Comparison of ENCODE assay signal across 29 mouse cellular contexts in the genomic region with DNA sequence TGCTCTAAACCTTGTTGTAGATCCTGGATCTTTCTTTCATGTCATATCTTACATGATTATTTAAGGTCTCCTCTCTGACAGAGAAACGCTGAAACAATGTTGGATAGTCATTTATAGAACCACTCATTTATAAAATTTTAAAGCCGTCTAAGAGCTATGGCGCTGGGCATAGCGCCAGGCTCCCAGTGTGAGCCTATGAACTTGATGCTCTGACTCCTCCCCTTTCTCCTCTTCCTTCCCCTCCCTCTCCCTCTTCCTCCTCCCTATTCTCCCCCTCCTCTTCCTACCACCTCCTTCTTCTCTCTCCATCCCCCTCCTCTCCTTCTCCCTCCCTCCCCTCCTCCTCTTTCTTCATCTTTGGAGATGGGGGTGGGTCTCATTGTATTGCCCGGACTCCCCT. TPM values are rescaled to one million over a fixed set of nuclear protein-coding genes. Genes with fewer than 3 reads are reported as not detected.
DNase-seq lines count a peak whose midpoint lies in the region; ATAC-seq and TF ChIP-seq lines count a peak whose summit lies in the region.
"Had no signal": no experiment of that assay in that cellular context is flagged by ENCODE, and none has a peak within 500 bp of the region (broad histone marks: within the 10 kb centered on the region; RNA-seq: fewer than 3 reads in every experiment).

No protein-coding gene starts in this region.

- TF ChIP-seq CTCF in kidney, postnatal 0 days (IDR thresholded peaks at IDR 0.05; ENCODE audit: low read depth), result no peak
- TF ChIP-seq CTCF in lung, embryonic 14.5 days (IDR thresholded peaks at IDR 0.05; ENCODE audit: low read depth), result no peak
- no peak for TF ChIP-seq CTCF in lung, postnatal 0 days (IDR thresholded peaks at IDR 0.05)
- no peak for TF ChIP-seq CTCF in intestine, postnatal 0 days (IDR thresholded peaks at IDR 0.05; ENCODE audit: low read depth)

- H3K4me2 ChIP-seq in kidney, postnatal 0 days (ENCODE audit: low read length), result 0 out of 2 replicates have a peak overlapping the region, but pooled peaks have one; percentile 15
- peak overlapping the region; percentile 48 for H3K4me2 ChIP-seq in lung, embryonic 14.5 days
- H3K4me2 ChIP-seq in lung, postnatal 0 days (replicated peaks; ENCODE audit: low read depth, low read length), result no peak overlapping the region
- H3K4me2 ChIP-seq in intestine, postnatal 0 days (replicated peaks; ENCODE audit: low read depth), result no peak overlapping the region
- H3K4me2 ChIP-seq: embryonic facial prominence, embryonic 13.5 days; forebrain, embryonic 13.5 days; heart, embryonic 13.5 days; hindbrain, embryonic 14.5 days had no signal

- H3K4me3 ChIP-seq in kidney, postnatal 0 days (replicated peaks; ENCODE audit: low read depth, low read length), result no peak overlapping the region
- H3K4me3 ChIP-seq in lung, embryonic 14.5 days (ENCODE audit: low read depth, low read length), result no peak overlapping the region
- H3K4me3 ChIP-seq in lung, postnatal 0 days (ENCODE audit: low read depth, low read length), result no peak overlapping the region
- H3K4me3 ChIP-seq in intestine, postnatal 0 days (ENCODE audit: low read depth, low read length), result no peak overlapping the region
- H3K4me3 ChIP-seq: embryonic facial prominence, embryonic 13.5 days; forebrain, embryonic 10.5 days; forebrain, embryonic 13.5 days; heart, adult 2 months; heart, embryonic 10.5 days; heart, embryonic 13.5 days had no signal

- no peak overlapping the region for H3K27ac ChIP-seq in kidney, postnatal 0 days
- H3K27ac ChIP-seq in lung, embryonic 14.5 days (ENCODE audit: low read depth), result no peak overlapping the region
- H3K27ac ChIP-seq in lung, postnatal 0 days (ENCODE audit: low read length), result no peak overlapping the region
- H3K27ac ChIP-seq in intestine, postnatal 0 days (ENCODE audit: low read depth, low read length), result no peak overlapping the region
- H3K27ac ChIP-seq: embryonic facial prominence, embryonic 13.5 days; forebrain, embryonic 10.5 days; forebrain, embryonic 13.5 days; heart, adult 2 months; heart, embryonic 10.5 days; heart, embryonic 13.5 days; hindbrain, embryonic 14.5 days had no signal

- no peaks in the 10 kb centered on the region for H3K4me1 ChIP-seq in kidney, postnatal 0 days (replicated peaks; ENCODE audit: insufficient read depth, low read length)
- no peaks in the 10 kb centered on the region for H3K4me1 ChIP-seq in lung, embryonic 14.5 days (ENCODE audit: insufficient read depth)
- no peaks in the 10 kb centered on the region for H3K4me1 ChIP-seq in lung, postnatal 0 days (ENCODE audit: insufficient read depth, low read depth, low read length)
- no peaks in the 10 kb centered on the region for H3K4me1 ChIP-seq in intestine, postnatal 0 days (replicated peaks; ENCODE audit: control insufficient read depth, insufficient read depth, low read length)
- H3K4me1 ChIP-seq: forebrain, embryonic 10.5 days; forebrain, embryonic 13.5 days; heart, embryonic 13.5 days had no signal

- no peaks in the 10 kb centered on the region for H3K27me3 ChIP-seq in kidney, postnatal 0 days (ENCODE audit: insufficient read depth, low read length)
- no peaks in the 10 kb centered on the region for H3K27me3 ChIP-seq in lung, embryonic 14.5 days (ENCODE audit: insufficient read depth, low read length)
- no peaks in the 10 kb centered on the region for H3K27me3 ChIP-seq in lung, postnatal 0 days (replicated peaks; ENCODE audit: insufficient read depth, low read length)
- no peaks in the 10 kb centered on the region for H3K27me3 ChIP-seq in intestine, postnatal 0 days (replicated peaks; ENCODE audit: control insufficient read depth, insufficient read depth, low read length)
- H3K27me3 ChIP-seq: CH12.LX; heart, embryonic 13.5 days; Patski had no signal

- WGBS in kidney, postnatal 0 days, result 64% methylated on average over 5 of the region's 5 CpGs
- WGBS in lung, embryonic 14.5 days, result 51% methylated on average over 5 of the region's 5 CpGs
- 53% methylated on average over 5 of the region's 5 CpGs for WGBS in lung, postnatal 0 days
- 76% methylated on average over 5 of the region's 5 CpGs for WGBS in intestine, postnatal 0 days

- no peaks in the 10 kb centered on the region for H3K9me3 ChIP-seq in kidney, postnatal 0 days (replicated peaks; ENCODE audit: low read length)
- no peaks in the 10 kb centered on the region for H3K9me3 ChIP-seq in lung, embryonic 14.5 days (ENCODE audit: low read depth, low read length)
- H3K9me3 ChIP-seq in lung, postnatal 0 days (ENCODE audit: low read length), result no peaks in the 10 kb centered on the region
- H3K9me3 ChIP-seq in intestine, postnatal 0 days (ENCODE audit: control insufficient read depth), result no peaks in the 10 kb centered on the region
- H3K9me3 ChIP-seq: embryonic facial prominence, embryonic 13.5 days; forebrain, embryonic 10.5 days; forebrain, embryonic 13.5 days; G1E; heart, embryonic 10.5 days; heart, embryonic 13.5 days had no signal

- H3K36me3 ChIP-seq in kidney, postnatal 0 days (ENCODE audit: insufficient read depth, low read length), result no peaks in the 10 kb centered on the region
- H3K36me3 ChIP-seq in lung, embryonic 14.5 days (ENCODE audit: insufficient read depth), result no peaks in the 10 kb centered on the region
- H3K36me3 ChIP-seq in lung, postnatal 0 days (ENCODE audit: insufficient read depth, low read length), result no peaks in the 10 kb centered on the region
- H3K36me3 ChIP-seq in intestine, postnatal 0 days (ENCODE audit: control insufficient read depth, insufficient read depth), result no peaks in the 10 kb centered on the region
- H3K36me3 ChIP-seq: embryonic facial prominence, embryonic 13.5 days; forebrain, embryonic 10.5 days; G1E; heart, embryonic 10.5 days; heart, embryonic 13.5 days had no signal

- peak; percentile 34 for DNase-seq in kidney, postnatal 0 days (ENCODE audit: low spot score)
- no peak for DNase-seq in kidney, postnatal 25 days
- DNase-seq in lung, embryonic 14.5 days, result peak; percentile 79
- DNase-seq in lung, postnatal 36 days, result no peak
- peak; percentile 33 for DNase-seq in lung, postnatal 0 days (ENCODE audit: low spot score)
- DNase-seq in lung, postnatal 4 days, result no peak
- DNase-seq: adrenal gland, postnatal 10 days; adrenal gland, postnatal 36 days; B cell, adult 2 months; cerebellum, adult 11 months; cerebellum, adult 2 months; cerebellum, adult 9-11 months; cerebellum, postnatal 25 days; gastrocnemius, postnatal 10 days; gastrocnemius, postnatal 36 days; heart, adult 2 months; heart, postnatal 14 days; heart, postnatal 4 days had no signal

- ATAC-seq in kidney, postnatal 0 days (replicated peaks; ENCODE audit: low FRiP score, low read depth), result no peak
- no peak for ATAC-seq in lung, embryonic 14.5 days (ENCODE audit: insufficient read depth)
- ATAC-seq in lung, postnatal 0 days, result no peak
- no peak for ATAC-seq in intestine, postnatal 0 days
- ATAC-seq: forebrain, embryonic 13.5 days; forebrain, embryonic 16.5 days; Patski had no signal

- no peak for TF ChIP-seq EP300 in lung, postnatal 0 days (IDR thresholded peaks at IDR 0.05)

- H3K9ac ChIP-seq in kidney, postnatal 0 days (ENCODE audit: low read depth, low read length), result no peak overlapping the region
- no peak overlapping the region for H3K9ac ChIP-seq in lung, embryonic 14.5 days
- H3K9ac ChIP-seq in lung, postnatal 0 days (replicated peaks; ENCODE audit: low read depth), result no peak overlapping the region
- no peak overlapping the region for H3K9ac ChIP-seq in intestine, postnatal 0 days (ENCODE audit: low read depth, low read length)
- H3K9ac ChIP-seq: embryonic facial prominence, embryonic 13.5 days; forebrain, embryonic 13.5 days; heart, embryonic 13.5 days; hindbrain, embryonic 14.5 days had no signal

RNA-seq across cellular contexts. Expression of a gene that starts 52.9 kb away (rescaled TPM):
- 48.3 and 53.3 TPM in 2 replicates for polyA plus RNA-seq in kidney, postnatal 0 days (2015; fragmentation: Nextera tagmentation; extraction: Ambion mirVana)
- 43.2 and 49.0 TPM in 2 replicates for polyA plus RNA-seq in lung, embryonic 14.5 days (2014; fragmentation: Nextera tagmentation; extraction: Ambion mirVana)
- 40.0 and 44.6 TPM in 2 replicates for polyA plus RNA-seq in lung, postnatal 0 days (2015; fragmentation: Nextera tagmentation; extraction: Ambion mirVana)
- 48.5 and 50.7 TPM in 2 replicates for polyA plus RNA-seq in intestine, postnatal 0 days (2015; fragmentation: Nextera tagmentation; extraction: Ambion mirVana)

Comparison
In these comparisons a context has a peak if more than half of its experiments do, and no peak if none do; other contexts are left out.
1. DNase-seq: peak in kidney, postnatal 0 days (single experiment), lung, embryonic 14.5 days (single experiment) and lung, postnatal 0 days (single experiment); none in kidney, postnatal 25 days (0 of 2), lung, postnatal 36 days (single experiment) and lung, postnatal 4 days (0 of 2).
2. H3K4me2 ChIP-seq: peak in kidney, postnatal 0 days (single experiment) and lung, embryonic 14.5 days (single experiment); none in lung, postnatal 0 days (single experiment) and intestine, postnatal 0 days (single experiment).